Mouse (Mus musculus): ENCODE results near the gene Adamts9. TPM values are rescaled to one million over a fixed set of nuclear protein-coding genes. Genes with fewer than 3 reads are reported as not detected.
A peak's percentile ranks its signal among the peaks of the same experiment; 100 is the strongest.

Gene Adamts9
- total RNA-seq, 4 experiments from 2014 or later: 1.5 to 3.0 (median 2.1) TPM

DNA sequence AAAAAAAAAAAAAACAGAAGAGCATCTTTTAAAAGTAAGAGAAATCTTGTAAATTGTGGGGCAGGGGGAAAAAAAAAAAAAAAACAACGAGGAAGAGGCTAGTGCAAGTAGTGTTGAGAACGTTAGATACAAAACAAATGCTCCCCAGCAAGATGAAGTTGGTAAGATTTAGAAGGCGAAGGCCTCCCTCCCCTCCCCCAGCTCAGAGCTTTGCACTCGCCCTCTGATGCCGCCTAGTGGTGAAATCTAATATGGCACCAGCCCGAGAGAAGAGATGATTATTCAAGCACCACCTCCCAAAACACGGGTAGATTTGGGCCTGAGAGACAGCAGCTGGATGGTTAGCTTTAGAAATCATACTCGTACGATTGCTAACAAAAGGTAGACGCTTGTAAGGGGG lies 215.2 kb downstream of the Adamts9 start:
- DNase-seq (ENCODE audit: low spot score in 2 of 2): peak; percentile 55 to 62

DNA sequence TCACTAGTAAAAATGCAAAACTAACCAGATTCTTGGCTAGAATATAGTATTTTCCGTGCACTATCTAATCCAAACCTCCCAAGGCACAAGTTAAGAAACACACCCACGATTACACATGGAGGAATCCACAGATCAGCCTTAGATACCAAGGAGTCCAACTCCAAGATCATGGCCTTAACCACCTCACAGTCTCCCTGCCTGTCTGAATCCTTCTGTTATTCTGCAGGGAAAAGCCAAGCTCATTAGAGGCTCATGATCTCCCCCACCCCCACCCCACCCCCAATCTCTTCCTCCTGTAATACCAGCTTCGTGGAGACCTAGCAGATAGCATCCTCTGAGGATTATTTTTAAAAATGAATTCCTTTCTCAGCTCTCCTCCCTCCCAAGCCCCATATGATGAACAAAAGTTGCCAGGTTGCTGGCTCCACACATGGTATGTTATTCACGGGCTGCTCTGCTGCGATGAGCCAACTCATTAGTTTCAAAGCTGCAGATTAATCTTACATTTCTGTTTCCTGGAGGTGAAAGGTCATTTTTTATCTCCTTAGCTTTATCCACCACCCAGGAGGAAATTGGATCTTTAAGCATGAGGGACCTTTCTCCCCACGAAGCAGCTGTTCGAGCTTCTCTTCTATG lies 215.8 kb downstream of the Adamts9 start:
- no peak for DNase-seq (ENCODE audit: low spot score in 2 of 2)

DNA sequence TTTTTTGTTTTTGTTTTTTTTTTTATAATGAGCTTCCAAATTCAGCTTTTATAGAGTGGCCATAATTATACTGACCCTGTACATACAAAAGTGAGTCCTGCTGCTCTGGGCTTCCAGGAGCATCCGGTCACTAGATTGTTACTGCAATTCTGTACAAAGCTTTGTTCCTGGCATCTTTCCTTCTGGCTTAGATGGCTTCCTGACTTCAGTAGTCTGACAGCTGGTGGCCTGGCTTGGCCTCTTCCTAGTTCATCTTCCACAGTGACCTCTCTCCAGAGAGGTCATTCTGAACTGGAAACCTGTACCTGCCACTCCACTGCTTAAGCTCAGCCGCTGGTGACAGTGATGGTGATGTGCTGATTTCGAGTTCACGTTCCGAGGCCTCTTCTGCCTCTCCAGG lies 217.2 kb downstream of the Adamts9 start:
- no peak for DNase-seq (ENCODE audit: low spot score in 2 of 2)

DNA sequence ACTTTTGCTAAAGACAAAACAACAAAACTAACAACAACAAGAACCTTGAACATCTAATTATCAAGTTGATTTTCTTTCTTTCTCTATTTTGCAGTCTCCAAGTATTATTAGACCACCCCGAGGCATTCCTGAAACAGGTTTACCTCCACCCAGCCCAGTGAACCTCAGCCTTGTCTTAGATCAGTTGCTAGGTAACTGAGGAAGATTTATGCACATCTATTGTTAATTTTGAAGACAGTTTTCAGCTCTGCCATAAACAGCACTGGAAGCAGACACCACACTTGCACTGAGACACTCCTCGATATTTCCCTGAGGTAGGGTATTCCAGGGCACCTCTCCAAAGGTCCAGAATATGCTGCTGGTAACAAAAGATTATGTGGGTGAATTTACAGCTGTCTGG lies 218.9 kb downstream of the Adamts9 start:
- DNase-seq (ENCODE audit: low spot score in 2 of 2): no peak

Other genes with a start within 250 kb of the Adamts9 start
- gene Prickle2, start 237.3 kb downstream of the Adamts9 start, total RNA-seq (2022): 1 to 10 TPM; 1.2 to 1.6 (median 1.3) TPM
- gene A730049H05Rik, start 127.0 kb downstream of the Adamts9 start, total RNA-seq (2022): under 1 TPM in 1 of 4 experiments, not detected in 3; 0.15 TPM
- under 1 TPM; 0.25 to 0.73 (median 0.56) TPM for gene Gm15737, start 74.1 kb downstream of the Adamts9 start, total RNA-seq (2022)

All from gastrocnemius, adult 8-10 months (tissue).